Mouse (Mus musculus) kidney, adult 18-20 months (tissue): ENCODE data around the gene Slc38a2.
A peak's percentile ranks its signal among the peaks of the same experiment; 100 is the strongest.

Experiments
- DNase-seq: peaks from one replicate; pipeline ENCODE4 v3.0.0; 2021

Slc38a2 gene

DNA sequence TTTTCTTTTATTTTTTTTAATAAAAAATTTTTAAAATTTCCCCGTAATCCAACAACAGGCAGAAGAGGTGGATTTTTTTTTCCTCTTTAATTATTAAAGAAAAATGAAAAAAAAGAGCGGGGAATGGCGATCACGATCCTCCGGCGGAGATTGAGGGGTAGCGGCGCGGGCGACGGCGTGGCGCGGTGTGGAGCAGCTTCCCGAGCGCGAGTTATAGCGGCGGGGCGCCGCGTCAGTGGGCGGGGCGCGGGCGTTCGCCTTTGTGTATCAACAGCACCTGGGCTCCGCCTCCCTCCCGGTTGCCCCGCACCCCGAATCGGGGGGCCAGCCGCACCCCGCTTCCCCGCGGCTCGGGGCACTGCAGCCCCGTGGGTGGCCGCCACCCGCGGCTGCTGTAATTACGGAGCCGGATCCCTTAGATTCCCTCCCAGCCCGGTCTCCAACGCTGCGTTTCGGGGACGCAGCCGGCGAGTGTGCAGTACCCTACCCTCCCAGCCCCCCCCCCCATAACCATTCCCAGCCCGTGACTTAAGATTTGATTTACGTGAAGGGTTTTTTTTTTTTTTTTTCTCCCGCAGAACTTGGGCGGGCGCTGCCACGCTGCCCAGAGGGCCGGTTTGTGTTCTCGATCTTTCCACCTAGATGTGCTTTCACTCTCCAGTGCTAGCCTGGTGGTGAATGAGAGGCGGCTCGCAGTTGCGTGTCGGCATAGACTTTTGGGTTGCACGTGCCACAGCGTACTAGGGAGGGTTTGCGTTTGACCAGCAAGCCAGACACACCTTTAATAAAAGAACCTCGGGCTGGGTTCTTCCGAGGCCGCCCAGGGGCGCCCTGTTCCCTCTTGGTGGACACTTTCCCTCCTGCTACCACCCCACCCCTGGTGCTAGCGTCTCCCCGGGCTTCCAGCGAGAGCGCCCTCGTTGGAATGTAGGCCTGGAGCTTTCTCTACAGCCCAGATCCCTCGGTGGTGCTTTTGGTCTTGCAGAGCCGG, at the start of gene Slc38a2:
TSS of gene Slc38a2 (minus strand) at position 210 of the 991 bp plus-strand sequence.
- peak; percentile 93 for DNase-seq

DNA sequence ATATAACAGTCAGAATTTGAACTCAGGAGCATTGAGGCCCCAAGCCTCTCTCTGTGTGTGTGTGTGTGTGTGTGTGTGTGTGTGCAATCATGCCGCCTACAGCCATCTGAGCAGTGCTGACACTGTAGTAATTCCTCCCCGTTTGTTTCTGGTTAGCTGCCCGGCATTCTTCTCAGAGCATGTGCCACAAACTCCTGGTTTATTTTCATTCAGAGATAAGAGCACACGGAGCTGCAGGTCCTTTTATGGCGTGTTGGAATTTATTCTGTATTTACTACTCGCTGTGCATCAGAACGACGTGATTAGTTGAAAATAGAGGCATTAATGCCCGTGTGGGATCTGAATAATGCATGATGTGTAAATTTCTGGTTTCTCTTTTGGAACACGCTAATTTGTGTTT, 49.6 kb upstream of the Slc38a2 start:
- DNase-seq = no peak

DNA sequence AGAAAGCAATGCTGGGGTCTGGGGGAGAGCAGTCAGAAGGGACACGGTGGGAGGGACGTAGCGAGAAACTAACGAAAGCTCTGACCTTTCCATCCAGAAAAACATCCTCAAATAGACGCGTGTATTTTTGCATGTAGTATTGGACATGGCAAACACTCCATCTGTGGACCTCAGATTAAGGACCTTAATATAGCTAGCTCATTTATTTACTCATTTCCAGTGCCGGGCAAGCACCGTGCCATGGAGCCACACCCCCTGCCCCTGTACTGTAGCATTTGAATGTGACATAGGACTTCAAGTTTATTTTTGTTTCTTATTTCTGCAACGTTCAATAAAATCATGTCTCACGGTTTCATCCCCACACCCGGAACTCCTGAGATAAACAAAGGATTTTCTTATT, 48.0 kb upstream of the Slc38a2 start:
- DNase-seq = no peak

DNA sequence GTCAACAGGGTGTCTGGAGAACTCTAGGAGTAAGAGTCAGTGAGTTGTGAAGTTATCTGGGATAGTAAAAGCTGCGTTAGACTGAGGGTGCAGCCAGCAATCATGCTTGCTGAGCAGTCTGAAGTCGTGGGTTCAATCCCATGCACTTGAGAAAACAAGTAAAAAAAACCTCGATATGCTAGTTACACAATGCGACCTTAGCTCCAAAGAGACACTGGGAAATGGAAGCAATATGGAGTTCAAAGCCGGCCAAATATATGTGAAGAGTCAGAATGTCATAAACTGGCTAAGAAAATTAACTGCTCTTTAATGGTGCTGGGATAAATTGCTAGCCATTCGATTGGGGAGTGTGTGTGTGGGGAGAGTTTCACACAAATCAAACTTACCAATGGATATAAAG, 47.5 kb upstream of the Slc38a2 start:
- no peak for DNase-seq

DNA sequence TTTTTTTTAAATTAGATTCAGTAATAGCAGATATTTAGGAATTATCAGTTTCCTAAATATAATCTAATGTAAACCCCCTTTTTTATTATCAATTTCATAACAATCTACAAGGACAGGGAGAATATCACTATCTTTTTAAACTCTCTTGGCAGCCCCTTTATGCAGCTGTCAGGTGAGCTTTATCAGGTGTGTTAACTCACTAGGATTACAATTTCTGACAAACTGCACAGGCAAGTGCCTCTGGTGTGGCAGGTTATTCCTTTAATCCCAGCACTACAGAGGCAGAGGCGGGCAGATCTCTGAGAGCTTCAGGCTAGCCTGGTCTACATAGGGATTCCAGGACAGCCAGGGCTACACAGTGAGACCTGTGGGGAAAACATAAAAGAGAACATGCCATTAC, 45.8 kb upstream of the Slc38a2 start:
- DNase-seq = no peak

DNA sequence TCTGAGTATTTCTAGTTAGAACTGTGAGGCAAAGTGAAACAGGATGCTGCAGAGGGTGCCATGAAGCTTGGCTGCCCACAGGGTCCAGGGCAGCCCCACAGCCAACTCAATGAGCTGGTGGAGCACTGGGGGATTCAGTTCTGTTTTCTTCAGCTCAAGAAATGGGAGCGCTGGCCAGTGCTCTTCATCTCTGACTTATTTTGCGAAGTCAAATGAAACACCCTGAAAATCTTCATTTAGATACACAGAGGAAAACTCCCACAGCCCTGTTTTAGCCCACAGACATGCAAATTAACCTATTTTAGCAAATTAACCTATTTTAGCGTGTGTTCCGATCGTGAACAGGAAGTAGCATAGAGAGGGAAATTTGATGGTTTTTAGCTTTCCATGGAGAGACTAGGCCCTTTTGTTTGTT, 45.4 kb upstream of the Slc38a2 start:
- no peak for DNase-seq

DNA sequence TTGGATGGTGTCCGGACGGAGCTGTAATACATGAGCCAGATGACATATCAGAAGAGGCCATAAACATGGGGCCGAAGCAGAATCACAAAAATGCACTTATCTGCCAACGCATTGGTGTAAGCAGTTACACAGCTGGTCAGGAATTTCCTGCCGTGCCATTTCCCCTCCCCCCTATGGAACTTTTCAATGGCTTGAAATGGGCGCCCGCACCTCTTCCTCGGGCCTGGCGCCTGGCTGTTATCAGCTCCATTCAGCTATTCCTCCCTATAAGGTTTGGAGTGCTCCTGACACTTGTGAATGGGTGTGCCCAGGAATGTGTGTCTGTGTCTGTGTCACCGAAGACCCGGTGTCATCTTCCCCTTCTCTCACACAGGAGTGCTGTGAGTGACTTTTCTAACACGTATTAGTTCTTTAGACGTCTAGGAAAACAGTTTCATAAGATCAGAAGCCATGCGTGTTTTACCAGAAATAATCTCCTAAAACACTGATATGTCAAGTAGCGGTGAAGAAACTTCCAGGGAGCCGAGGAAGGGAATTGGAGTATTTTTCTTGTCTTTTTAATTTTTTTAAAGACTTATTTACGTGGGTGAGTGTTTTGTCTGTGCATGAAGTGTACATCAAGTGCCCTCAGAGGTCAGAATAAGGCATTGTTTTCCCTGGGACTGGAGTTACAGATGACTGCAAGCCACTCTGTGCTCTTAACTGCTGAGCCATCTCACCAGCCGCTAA, 44.8 kb upstream of the Slc38a2 start:
- no peak for DNase-seq

DNA sequence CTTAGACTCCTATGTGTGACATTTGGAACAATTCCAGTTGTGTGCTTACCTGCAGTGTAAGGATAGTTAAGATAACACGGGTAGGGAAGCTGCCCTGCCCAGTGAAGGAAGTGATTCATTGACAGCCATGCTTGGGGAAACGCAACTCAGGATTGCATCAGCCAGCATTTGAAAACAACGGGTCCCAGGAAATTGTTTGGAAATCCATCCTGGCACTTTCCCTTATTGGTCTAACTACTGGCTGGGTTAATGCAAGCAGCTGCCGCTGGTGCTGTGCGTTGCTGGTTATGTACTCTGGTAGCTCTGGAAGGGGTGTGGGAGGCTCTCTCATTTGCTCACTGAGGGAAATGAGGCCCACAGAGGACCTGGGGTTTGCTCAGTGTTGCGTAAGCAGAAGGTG, 43.7 kb upstream of the Slc38a2 start:
- DNase-seq = no peak

DNA sequence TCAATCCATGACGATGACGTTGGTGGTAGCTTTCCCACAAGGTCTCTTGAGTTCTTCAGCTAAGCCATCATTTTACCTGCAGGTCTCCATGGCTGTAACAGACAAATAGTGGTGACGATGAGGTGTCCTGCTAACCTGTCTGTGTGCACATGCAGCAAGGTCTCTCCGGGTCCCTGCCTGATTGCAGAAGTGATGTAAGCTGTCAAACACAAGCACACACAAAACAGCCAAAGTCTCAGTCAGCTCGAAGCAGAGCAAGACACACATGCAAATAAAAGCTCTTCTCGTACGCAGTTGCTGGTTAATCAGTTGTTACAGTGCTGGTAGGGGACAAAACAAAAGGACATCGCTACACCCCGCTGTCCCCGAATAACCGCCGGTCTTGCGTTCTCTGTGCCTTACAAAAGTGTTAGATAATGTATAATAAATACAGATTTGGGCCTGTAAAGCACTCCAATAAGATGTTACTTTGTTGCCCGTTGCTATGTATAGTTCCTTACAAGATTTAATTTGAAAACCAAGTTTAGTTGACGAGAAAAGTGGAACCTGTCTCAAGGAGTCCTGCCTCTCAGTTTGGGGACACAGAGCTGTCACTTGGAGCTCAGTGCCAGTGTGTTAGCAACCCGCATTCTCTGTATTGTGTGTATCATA, 43.2 kb upstream of the Slc38a2 start:
- no peak for DNase-seq

DNA sequence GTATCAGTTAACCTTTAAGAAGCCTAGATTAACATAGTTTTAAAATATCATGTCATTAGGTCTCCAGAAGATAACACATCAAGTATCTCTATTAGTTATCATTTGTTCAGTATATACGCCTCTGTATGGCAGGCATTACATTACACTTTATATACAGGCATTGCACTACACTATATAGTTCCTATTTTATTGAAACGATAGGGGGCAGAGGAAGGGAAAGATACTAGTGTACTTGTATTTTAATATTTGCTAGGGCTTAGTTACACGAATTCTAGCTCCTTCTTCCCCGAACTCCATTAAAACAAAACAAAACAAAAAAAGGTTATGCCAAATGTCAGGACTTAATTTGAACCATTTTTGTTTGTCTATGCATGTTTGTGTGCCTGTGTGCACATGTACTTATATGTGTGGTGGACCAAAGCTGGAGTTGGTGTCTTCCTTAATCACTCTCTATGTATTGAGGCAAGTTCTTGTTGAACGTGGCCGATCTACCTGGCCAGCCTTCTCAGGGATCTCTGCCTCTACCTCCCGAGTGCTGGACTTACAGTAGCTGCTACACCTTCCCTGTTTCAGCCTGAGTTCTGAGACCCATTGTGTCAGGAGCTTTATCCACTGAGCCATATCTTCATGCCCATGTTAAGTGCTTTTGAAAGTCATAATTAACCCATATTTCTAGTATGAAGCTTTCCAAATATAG, 41.5 kb upstream of the Slc38a2 start:
- DNase-seq = no peak

DNA sequence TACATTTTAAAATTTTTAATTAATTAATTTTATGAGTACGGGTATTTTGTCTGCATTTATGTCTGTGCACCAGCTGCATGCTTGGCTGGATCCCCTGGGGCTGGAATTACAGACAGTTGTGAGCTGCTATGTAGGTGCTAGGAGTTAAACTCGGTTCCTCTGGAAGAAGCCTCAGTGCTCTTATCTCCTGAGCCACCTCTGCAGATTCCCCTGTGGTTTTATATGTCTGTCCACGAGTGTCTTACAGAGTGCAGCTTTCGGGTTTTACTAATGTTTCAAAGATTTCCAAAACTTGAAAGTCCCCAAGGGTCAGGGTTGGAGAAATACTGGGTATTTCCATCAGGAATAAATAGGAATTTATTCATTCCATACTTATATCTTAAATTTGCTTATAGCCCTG, 40.6 kb upstream of the Slc38a2 start:
- DNase-seq = no peak

DNA sequence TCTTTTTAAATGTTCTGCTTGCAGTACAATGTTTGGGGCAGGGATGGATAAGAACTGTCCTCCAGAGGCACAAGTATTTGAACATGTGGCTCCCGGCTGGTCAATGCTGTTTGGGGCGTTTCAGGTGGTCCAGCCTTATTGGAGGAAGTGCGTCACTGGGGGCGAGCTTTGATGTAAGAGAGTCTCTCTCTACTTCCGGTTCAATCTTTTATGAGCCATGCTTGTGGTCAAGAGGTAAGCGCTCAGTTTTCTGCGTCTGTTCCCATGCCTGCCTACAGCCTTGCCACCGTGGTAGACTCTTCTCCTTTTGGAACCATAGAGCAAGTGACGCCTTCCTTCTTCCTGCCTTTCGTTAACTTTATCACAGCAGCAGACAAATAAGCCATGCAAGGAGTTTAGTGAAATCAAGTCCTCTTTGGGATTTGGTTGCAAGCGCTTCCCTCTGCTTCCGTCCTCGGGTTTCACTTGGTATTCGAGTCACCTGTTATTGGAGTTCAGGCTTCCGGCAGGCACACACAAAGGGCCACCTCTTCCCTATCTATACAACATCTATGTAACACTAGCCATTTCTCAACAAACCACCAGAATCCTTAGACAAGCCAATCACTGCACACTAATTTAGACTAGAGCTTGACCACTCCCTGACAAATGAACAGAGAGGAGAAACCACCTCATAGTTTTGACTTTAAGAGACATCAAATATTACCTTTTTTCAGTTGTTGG, 37.3 kb upstream of the Slc38a2 start:
- DNase-seq = no peak

DNA sequence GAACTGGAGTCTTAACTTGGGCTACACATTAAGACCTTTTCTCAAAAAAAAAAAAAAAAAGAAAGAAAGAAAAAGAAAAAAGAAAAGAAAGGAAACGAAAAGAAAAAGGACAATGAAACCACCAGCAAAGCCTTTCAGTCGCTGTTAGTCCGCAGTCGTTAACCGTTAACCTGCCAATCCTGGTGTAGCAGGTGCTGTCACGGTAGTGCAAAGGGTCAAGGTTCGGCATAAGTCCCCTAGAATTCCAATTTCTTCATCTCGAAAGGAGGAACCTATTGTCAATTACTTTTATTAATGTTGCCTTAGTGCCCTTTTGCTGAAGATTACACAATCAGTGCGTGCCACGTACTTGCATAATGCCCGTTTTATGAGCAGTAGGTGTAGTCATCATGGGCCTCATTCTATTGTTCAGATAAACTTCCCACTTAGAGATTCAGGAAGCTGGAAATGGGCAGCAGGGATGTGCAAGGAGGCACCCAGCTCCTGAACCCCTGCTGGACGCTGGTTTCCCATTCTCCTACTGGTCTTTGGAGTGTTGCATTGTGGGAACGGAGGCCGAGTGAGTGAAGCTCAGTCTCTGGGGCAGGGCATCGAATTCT, 36.1 kb upstream of the Slc38a2 start:
- DNase-seq = no peak

DNA sequence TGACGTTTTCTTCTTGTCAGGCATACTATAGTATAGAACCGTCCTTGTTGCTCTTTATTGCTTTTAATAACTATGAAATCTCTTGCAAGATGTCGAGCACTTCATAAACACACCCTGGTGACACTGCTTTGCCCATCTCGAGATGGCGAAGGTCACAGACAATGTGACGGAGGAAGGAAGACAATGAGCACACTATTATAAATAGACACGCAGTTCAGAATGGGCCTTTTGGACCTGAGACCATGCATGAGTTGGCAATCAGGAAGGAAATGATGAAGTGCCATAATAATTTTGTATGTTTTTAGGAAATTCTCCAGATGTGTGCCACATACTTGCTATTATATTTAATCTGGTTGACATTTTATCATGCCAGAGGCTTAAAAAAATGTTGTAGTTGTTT, 34.9 kb upstream of the Slc38a2 start:
- no peak for DNase-seq

DNA sequence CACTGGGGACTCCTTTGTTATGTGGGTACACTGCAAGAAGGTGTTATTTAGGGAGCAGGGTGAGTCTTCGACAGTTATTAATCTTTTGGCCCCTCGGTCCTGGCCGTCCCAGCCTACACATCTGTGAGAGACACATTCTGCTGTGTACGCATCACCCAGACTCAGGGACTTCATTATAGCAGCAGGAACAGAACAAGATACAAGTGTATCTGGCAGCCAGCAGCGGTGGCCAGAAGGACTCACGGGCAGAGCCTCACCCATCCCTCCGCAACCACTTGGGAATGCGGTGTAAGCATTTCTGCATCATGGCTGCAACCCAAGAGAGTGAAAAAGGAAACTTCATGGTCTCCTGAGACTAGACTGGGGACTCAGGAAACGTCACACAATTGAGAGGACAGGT, 30.9 kb upstream of the Slc38a2 start:
- DNase-seq = no peak

DNA sequence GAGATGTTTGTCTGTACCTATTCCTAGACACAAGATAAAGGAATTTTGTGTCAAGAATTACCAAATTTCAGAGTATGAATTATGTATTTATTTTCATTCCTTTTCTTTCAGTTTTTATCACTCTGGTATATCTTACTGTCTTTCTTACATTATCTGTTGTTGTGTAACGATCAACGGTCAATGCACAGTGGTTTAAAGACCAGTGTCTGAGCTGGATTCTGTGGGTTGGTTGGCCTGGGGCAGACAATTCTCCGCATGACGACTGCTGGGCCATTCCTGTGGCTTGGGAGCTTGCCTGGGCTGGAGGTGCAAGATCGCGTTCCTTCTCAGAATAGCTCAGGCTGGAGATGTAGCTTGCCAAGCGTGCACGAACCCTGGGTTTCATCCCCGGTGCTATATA, 30.3 kb upstream of the Slc38a2 start:
- no peak for DNase-seq

DNA sequence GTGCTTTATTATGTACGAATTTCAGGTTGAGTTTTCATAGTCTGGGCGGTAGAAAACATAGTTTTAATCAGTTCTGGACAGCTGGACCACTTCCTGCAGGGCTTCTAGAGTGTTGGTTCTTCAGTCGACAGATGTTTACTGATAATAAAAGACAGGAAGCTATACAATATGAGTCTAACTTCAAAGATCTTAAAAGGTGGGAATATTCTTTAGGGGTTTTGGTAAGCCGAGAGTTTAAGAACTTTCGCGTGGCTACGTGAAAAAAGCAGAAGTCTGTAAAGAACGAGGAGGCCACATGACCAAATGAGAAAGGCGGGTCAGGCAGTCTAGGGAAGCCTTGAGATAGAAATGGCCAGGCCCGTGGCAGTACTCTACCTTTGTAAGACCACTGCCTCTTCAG, 29.5 kb upstream of the Slc38a2 start:
- no peak for DNase-seq

DNA sequence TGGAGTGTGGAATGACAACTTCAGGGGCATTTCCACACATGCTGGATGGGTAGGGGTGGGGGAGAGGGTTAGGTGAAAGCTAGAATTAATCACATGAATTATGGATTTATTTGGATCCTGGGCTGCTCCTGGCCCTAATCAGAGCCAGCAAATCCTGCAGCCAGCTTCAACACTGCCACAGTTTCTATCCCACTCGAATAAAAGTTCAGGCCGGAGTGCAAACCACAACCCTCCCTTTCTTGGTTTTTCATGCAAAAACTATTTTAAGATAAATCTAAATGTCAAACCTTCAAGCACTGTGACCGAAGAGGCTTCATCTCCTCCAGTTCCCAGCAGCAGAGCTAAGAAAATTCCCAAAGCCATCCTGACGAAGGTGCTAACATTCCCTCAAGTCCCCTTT, 28.8 kb upstream of the Slc38a2 start:
- DNase-seq = no peak

DNA sequence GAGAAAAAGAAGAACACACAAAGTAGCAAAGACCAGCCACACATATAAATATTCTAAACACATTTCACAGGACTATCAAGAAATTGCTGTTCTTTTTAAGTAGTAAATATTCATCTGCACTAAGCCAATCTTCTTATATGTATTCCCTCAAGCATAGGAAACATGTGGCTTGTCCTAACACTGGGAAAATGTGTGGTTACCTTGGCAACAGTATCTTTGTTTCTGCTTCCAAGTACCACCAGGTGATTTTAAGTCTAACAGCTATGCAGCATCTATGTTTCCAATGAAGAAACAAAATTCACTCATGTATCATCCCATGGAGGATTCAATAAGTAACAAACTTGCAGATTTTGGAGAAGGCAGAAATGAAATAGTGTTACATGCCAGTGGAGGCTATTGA, 25.0 kb upstream of the Slc38a2 start:
- no peak for DNase-seq

DNA sequence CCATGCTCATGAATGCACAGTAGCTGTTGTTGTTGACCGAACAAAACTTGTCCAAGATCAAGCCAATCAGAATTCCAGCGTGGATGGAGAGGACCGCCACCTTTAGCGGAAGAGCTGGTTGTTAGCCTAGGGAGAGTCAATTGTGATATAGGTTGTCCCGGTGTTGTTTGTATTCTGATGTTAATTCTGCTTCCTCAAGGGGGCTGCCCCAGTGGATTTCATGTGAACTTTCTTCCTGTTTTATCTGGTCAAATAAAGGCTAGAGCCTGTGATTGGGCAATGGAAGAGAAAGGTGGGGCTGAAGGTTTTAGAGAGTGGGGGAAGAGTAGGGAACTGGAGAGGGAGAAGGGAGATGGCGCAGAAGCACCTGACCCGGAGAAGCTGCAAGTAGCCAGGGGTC, 22.7 kb upstream of the Slc38a2 start:
- DNase-seq = no peak

DNA sequence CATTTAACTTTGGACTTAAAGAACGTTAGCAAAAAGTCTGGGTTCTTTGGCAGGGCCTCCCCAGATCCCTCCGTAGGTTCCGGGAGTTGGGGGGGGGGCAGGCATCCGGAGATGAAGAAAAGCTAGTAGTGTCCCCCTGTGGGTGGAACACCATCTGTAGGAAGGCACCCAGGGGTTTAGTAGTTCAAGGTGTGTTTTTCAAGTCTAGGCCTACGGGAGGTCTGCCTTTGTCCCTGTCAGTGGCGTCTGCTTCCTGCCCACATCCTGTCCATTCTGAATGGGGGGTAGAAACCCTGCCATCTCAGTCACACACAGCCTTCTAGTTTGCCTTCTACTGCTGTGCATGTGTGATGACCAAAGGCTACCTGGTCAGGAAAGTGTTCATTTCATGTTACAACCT, 20.6 kb upstream of the Slc38a2 start:
- no peak for DNase-seq

DNA sequence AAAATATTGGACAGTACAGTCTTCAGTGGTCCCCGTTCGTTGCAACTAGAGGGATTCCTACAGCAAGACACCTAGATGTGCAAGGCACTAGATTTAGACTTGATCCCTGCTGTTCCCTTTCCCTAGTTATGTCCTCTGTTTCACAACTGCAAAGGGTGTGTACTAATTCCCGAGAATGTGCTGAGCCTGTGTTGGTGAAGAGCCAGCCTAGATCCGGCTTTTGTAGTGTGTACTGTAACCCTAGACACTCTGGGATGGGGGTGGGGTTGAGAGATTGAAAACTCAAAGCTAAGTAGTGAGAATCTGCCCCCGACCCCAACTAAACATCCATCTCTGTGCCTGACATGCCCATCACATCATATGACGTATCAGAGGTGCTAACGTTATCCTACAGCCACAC, 18.9 kb upstream of the Slc38a2 start:
- DNase-seq = no peak
